Mouse (Mus musculus): Measurements from ENCODE around the gene Lrrc27. TPM values are rescaled to one million over a fixed set of nuclear protein-coding genes. Genes with fewer than 3 reads are reported as not detected.

The Lrrc27 gene
- total and polyA plus RNA-seq, 3 experiments = 0.54 to 1.3 TPM; not detected in 1

DNA sequence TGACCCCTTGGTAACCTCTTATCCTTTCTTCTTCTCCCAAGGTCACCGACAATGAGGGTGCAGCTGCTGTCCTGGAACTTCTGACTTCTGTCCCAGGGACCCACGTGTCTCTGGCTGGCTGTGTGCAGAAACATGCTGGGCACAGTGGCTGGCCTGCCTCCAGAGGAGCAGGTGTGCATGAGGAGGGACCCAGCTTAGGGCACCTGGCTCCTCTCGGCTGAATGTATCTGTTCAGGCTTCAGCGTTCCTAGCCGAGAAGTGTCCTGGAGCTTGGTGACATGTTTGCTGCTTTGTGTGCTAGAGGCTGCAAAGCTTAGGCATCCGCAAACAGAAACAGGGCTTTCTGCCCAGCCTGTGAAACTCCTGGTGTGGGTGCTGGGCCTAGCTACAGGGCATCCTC lies 53.6 kb downstream of the Lrrc27 start:
- H3K4me3 ChIP-seq (ENCODE audit: control insufficient read depth in 1 of 2, insufficient read depth in 1 of 2, low read depth in 2 of 2, low read length in 2 of 2) = no peak overlapping the region
- H3K9ac ChIP-seq (ENCODE audit: control insufficient read depth, low read depth, low read length, poor library complexity, severe bottlenecking) = no peak overlapping the region
- no peaks in the 10 kb centered on the region for H3K36me3 ChIP-seq (ENCODE audit: control insufficient read depth in 1 of 2, insufficient read depth in 2 of 2, low read length in 2 of 2)
- no peaks in the 10 kb centered on the region for H3K27me3 ChIP-seq (ENCODE audit: control insufficient read depth in 1 of 2, insufficient read depth in 2 of 2, low read length in 2 of 2)
- no peak overlapping the region for H3K27ac ChIP-seq (ENCODE audit: control insufficient read depth, low read depth, low read length)
- H3K4me1 ChIP-seq (ENCODE audit: control insufficient read depth in 1 of 2, insufficient read depth in 2 of 2, low read length in 2 of 2) = no peaks in the 10 kb centered on the region
- no peaks in the 10 kb centered on the region for H3K79me2 ChIP-seq (ENCODE audit: control insufficient read depth, insufficient read depth, low read length, poor library complexity)
- TF ChIP-seq ZMIZ1 (IDR thresholded peaks at IDR 0.05; ENCODE audit: low read depth, low read length) (no peak), UBTF (IDR thresholded peaks at IDR 0.05; ENCODE audit: borderline replicate concordance, insufficient read depth, low read depth, low read length) (no peak), POLR2AphosphoS5 (IDR thresholded peaks at IDR 0.05; ENCODE audit: borderline replicate concordance, low read depth, low read length) (no peak), TBP (IDR thresholded peaks at IDR 0.05; ENCODE audit: low read depth, low read length) (no peak), TAL1 (IDR thresholded peaks at IDR 0.05; ENCODE audit: low read length) (no peak), KAT2A (conservative IDR thresholded peaks at IDR 0.05; ENCODE audit: low read depth, low read length) (no peak), CTCF (IDR thresholded peaks at IDR 0.05 in 2 of 3, conservative IDR thresholded peaks at IDR 0.05 in 1 of 3; ENCODE audit: control insufficient read depth in 1 of 3, insufficient read depth in 1 of 3, low read depth in 2 of 3, low read length in 3 of 3, poor library complexity in 1 of 3, severe bottlenecking in 1 of 3) (no peak), EP300 (IDR thresholded peaks at IDR 0.05; ENCODE audit: low read depth in 1 of 2, low read length in 2 of 2) (no peak), MEF2A (IDR thresholded peaks at IDR 0.05; ENCODE audit: extremely low read depth, insufficient replicate concordance, low read depth, low read length, poor library complexity, severe bottlenecking) (no peak), CHD2 (IDR thresholded peaks at IDR 0.05; ENCODE audit: low read length) (no peak), USF1 (IDR thresholded peaks at IDR 0.05; ENCODE audit: low read depth, low read length) (no peak), MAZ (IDR thresholded peaks at IDR 0.05; ENCODE audit: low read depth, low read length) (no peak), USF2 (IDR thresholded peaks at IDR 0.05; ENCODE audit: borderline replicate concordance in 1 of 2, insufficient read depth in 1 of 2, low read depth in 1 of 2, low read length in 2 of 2) (no peak), MYC (IDR thresholded peaks at IDR 0.05; ENCODE audit: low read depth, low read length) (no peak), MYB (IDR thresholded peaks at IDR 0.05; ENCODE audit: low read depth, low read length) (no peak), ZC3H11A (IDR thresholded peaks at IDR 0.05; ENCODE audit: low read depth, low read length) (no peak), NRF1 (IDR thresholded peaks at IDR 0.05; ENCODE audit: insufficient read depth, low read depth, low read length, poor library complexity, severe bottlenecking) (no peak), POLR2A (IDR thresholded peaks at IDR 0.05; ENCODE audit: control insufficient read depth in 1 of 2, insufficient read depth in 1 of 2, low read depth in 1 of 2, low read length in 2 of 2, poor library complexity in 1 of 2) (no peak), ZNF384 (IDR thresholded peaks at IDR 0.05; ENCODE audit: low read depth, low read length) (no peak), SMC3 (IDR thresholded peaks at IDR 0.05; ENCODE audit: low read depth, low read length) (no peak)
- no peak for DNase-seq (ENCODE audit: low read depth, low spot score)
- H3K9me3 ChIP-seq (replicated peaks; ENCODE audit: insufficient read depth, low read length) = no peaks in the 10 kb centered on the region

Measured in MEL (cell line).